Mouse (Mus musculus) embryonic facial prominence, embryonic 14.5 days (tissue): ENCODE results near the gene Dgcr2. TPM values are rescaled to one million over a fixed set of nuclear protein-coding genes. Genes with fewer than 3 reads are reported as not detected.
A peak's percentile ranks its signal among the peaks of the same experiment; 100 is the strongest.

Source experiments
- ATAC-seq: fragments of 200-750 bp; cut with Nextera tagmentation; 2 replicates; pipeline ENCODE4 v1.8.0; 2017; ENCODE audit warnings: low read depth, moderate number of reproducible peaks, moderate TSS enrichment
- DNase-seq: peaks from one replicate; pipeline ENCODE4 v3.0.0-alpha.2; 2015; ENCODE audit warnings: low spot score
- H3K27ac ChIP-seq: fragments of 300-500 bp; sonication (generic); replicated peaks from 2 replicates; pipeline ENCODE4 v1.5.1; 2014; ENCODE audit warnings: low read depth, mild to moderate bottlenecking, low read length, moderate library complexity
- H3K27me3 ChIP-seq: fragments of 300-500 bp; sonication (generic); replicated peaks from 2 replicates; pipeline ENCODE4 v1.6.1; 2014; ENCODE audit warnings: low read length; ENCODE audit not compliant: control insufficient read depth, insufficient read depth
- H3K36me3 ChIP-seq: fragments of 300-500 bp; sonication (generic); 2 replicates; pipeline ENCODE4 v1.6.1; 2014; ENCODE audit warnings: low read length, mixed read lengths; ENCODE audit not compliant: control insufficient read depth, insufficient read depth
- H3K4me1 ChIP-seq: fragments of 300-500 bp; sonication (generic); 2 replicates; pipeline ENCODE4 v1.6.1; 2014; ENCODE audit warnings: antibody characterized with exemption, low read length; ENCODE audit not compliant: control insufficient read depth, insufficient read depth
- H3K4me2 ChIP-seq: fragments of 300-500 bp; sonication (generic); 2 replicates; pipeline ENCODE4 v1.6.1; 2014; ENCODE audit warnings: low read depth, mild to moderate bottlenecking, low read length, moderate library complexity, mixed read lengths
- H3K4me3 ChIP-seq: fragments of 300-500 bp; sonication (generic); 2 replicates; pipeline ENCODE4 v1.5.1; 2014; ENCODE audit warnings: low read depth, mild to moderate bottlenecking, low read length
- H3K9ac ChIP-seq: fragments of 300-500 bp; sonication (generic); 2 replicates; pipeline ENCODE4 v1.6.1; 2014; ENCODE audit warnings: low read depth, mild to moderate bottlenecking, low read length, moderate library complexity, mixed read lengths
- H3K9me3 ChIP-seq: fragments of 300-500 bp; sonication (generic); 2 replicates; pipeline ENCODE4 v1.6.1; 2016; ENCODE audit warnings: low read length; ENCODE audit not compliant: control insufficient read depth
- WGBS: fragments of 180-500 bp; shearing (Covaris S2); extraction: QIAGEN DNeasy Blood & Tissue Kit; methylation state at CpG from one replicate; pipeline ENCODE4 v1.1.7; 2014; 5-methylcytosine and 5-hydroxymethylcytosine counted together
- polyA plus RNA-seq: library from polyadenylated mRNA; unstranded; fragments of >200 nt; fragmentation: Nextera tagmentation; extraction: Ambion mirVana; gene quantifications from 2 replicates; pipeline ENCODE4 v1.2.1, GENCODE M21; 2014

Dgcr2 gene
- polyA plus RNA-seq, 1 experiment from 2014 or later: 81.9 TPM

DNA sequence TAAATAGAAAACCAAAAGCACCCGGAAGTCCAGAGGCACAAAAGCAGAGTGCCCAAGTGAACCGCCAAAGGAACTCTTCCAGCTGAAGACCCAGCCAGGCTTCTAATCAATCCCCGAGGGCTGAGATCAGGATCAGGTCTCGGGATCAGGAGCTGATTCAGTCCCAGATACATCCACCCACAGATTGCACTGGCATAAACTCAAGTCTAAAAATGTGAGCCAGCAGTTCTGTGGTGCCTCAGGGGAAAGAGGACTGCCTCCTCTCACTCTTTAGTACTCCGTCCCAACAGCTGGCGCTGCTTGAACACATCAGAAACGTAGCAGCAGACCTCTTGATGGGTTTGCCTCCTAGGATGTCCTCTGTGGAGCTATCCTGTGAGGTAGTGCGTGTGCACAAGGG, 81.8 kb downstream of the Dgcr2 start:
- WGBS: 60% methylated on average over 8 of the region's 8 CpGs
- H3K27ac ChIP-seq: no peak overlapping the region
- H3K9ac ChIP-seq: peak overlapping the region; percentile 74; the same call in 1 of the 2 replicates
- peak; percentile 22 for DNase-seq
- peak overlapping the region; percentile 71; the same call in 1 of the 2 replicates for H3K4me2 ChIP-seq
- H3K4me1 ChIP-seq: peaks cover 9% of the 10 kb centered on the region; the same call in 1 of the 2 replicates
- no peaks in the 10 kb centered on the region for H3K27me3 ChIP-seq
- no peak for ATAC-seq
- no peaks in the 10 kb centered on the region for H3K36me3 ChIP-seq
- no peak overlapping the region for H3K4me3 ChIP-seq
- no peaks in the 10 kb centered on the region for H3K9me3 ChIP-seq

DNA sequence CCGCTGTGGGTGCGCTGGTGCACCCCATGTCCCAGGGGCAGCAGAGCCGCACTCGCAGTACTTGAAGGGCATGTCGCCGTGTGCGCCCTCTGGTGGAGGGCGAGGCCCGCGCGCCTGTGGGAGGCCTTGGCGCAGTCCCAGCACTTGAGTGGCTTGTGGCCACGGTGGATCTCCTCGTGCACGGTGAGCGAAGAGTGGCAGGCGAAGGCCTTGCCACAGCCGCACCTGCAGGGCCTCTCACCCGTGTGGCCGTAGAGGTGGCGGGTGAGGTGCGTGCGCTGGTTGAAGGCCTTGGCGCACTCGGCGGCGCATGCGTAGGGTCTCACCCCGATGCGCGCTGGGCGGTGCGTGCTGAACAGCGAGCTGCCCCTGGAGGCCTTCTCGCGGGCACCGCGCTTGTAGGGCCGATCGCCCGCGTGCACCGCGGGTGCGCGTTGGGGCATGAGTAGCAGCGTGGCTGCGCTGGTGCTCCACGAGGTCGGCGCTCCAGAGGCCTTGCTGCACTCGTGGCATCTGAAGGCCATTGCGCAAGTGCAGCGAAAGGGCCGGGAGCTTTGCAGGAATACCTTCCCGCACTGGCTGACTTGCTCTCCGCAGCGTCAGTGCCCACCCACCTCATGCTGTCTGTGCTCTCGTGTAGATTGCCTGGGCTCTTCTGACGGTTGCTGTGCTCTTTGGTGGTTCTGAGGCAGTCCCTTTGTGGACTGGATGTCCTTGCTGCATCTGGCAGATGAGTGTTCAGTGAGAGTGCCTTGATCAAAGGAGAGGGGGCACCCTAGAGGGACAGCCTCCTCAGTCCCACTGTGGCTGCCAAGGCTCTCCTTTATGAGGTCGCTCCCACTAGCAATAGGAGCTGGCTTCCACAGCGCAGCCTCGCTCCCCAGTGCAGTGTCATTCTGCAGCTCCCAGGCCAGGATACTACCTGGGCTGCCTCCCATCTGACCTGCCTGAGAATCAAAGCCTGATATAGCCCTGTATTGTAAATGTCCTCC, 82.7 kb downstream of the Dgcr2 start:
- peak overlapping the region; percentile 71 for H3K4me2 ChIP-seq
- DNase-seq: peak; percentile 91
- H3K27me3 ChIP-seq: no peaks in the 10 kb centered on the region
- 3% methylated on average over 39 of the region's 63 CpGs for WGBS
- no peaks in the 10 kb centered on the region for H3K36me3 ChIP-seq
- peaks cover 12% of the 10 kb centered on the region; the same call in 1 of the 2 replicates for H3K4me1 ChIP-seq
- peak overlapping the region; percentile 74 for H3K9ac ChIP-seq
- H3K4me3 ChIP-seq: peak overlapping the region; percentile 49
- peak overlapping the region; percentile 69 for H3K27ac ChIP-seq
- ATAC-seq: peak; percentile 90
- H3K9me3 ChIP-seq: no peaks in the 10 kb centered on the region

DNA sequence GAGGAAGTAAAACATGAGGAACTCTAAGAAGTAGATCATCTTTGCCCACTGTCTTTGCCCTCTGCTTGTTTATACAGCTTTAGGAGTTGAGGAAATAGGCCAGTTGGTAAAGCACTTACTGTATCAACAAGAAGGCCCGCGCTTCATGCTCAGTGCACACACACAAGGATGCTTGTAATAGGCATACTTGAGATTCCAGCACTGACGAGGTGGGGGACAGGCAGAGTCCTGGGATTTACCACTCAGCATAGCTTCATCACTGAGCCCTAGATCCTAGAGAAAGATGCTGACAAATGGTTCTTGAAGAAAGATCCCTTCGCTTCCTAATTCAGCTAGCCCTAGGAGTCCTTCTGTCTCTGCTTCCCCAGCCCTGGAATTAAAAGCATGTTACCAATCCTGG, 85.2 kb downstream of the Dgcr2 start:
- WGBS: 33% methylated on average over 4 of the region's 4 CpGs
- Histone ChIP-seq H3K9me3 (no peaks in the 10 kb centered on the region), H3K4me2 (no peak overlapping the region), H3K27me3 (no peaks in the 10 kb centered on the region), H3K4me3 (no peak overlapping the region), H3K36me3 (0 out of 2 replicates have a peak, but pooled peaks cover 5% of the 10 kb centered on the region), H3K27ac (no peak overlapping the region), H3K9ac (no peak overlapping the region), H3K4me1 (peaks cover 34% of the 10 kb centered on the region)
- ATAC-seq (no peak), DNase-seq (peak; percentile 13)

DNA sequence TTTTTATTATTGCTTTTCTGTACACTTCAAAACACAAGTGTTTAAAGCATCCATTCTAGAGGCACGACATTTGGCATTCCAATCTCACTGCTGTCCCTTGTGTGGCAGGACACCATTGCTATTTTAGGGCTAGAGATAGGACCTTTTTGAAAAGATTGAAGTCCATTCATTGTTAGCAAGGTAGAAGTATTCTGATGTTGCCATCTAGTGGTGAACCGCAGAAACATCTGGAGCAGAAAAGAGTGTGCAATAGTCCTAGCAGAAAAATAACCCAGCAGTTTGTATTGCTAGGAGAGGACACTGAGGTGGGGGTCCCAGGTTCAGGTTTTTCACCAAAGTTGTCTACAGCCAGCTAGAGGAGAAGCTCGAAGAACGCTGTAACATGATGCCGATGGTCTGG, 86.2 kb downstream of the Dgcr2 start:
- H3K4me3 ChIP-seq: no peak overlapping the region
- no peaks in the 10 kb centered on the region for H3K9me3 ChIP-seq
- no peak overlapping the region for H3K9ac ChIP-seq
- no peak overlapping the region for H3K27ac ChIP-seq
- H3K36me3 ChIP-seq: peaks cover 15% of the 10 kb centered on the region
- peak; percentile 81 for DNase-seq
- ATAC-seq: no peak
- no peaks in the 10 kb centered on the region for H3K27me3 ChIP-seq
- peaks cover 45% of the 10 kb centered on the region for H3K4me1 ChIP-seq
- 7% methylated on average over 5 of the region's 5 CpGs for WGBS
- no peak overlapping the region for H3K4me2 ChIP-seq

DNA sequence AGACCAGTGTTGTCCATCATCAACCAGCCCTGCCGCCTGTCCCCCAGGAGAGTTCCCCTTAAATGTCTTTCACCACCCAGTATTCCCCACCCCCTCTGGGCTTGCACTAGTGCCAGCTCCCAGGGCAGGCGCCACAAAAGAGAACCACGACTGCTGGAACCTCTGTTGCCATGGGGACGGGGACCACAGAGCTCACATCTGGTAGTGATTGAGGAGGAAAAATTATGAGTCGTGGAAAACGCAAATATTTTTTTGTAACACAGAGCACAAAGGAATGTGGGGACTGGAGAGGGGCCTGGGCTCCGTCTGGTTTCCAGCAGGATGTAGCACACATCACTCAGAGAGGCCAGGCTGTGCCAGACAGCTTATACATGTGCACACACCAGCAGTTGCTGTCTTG, 88.7 kb downstream of the Dgcr2 start:
- 9% methylated on average over 7 of the region's 7 CpGs for WGBS
- peak; percentile 78 for ATAC-seq

DNA sequence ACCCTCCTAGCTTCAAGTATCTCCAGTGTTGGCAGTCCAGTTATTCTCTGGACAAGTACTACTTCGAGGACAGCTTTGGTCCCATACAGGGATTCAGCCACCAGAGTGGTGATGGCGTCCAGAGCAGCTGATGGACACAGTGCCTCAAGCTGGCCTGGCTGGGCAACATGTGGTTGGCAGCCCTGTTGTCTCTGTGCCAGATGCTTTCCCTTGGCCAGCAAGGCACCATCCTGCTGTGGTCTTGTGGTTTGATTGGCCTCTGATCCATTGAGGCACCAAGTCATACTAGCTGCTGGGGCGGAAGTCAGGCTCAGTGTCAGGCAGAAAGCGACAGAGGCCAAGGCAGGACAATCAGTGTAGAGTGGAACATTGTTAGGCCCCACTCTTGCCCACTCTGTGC, 89.2 kb downstream of the Dgcr2 start:
- WGBS: 69% methylated on average over 4 of the region's 4 CpGs
- Histone ChIP-seq H3K4me3 (no peak overlapping the region), H3K27me3 (peaks cover 7% of the 10 kb centered on the region), H3K4me1 (peaks cover 66% of the 10 kb centered on the region), H3K9me3 (no peaks in the 10 kb centered on the region), H3K27ac (peak overlapping the region; percentile 96), H3K9ac (no peak overlapping the region), H3K4me2 (peak overlapping the region; percentile 18), H3K36me3 (peaks cover 31% of the 10 kb centered on the region)
- DNase-seq: peak; percentile 36
- ATAC-seq: no peak

More for the DNA sequence above, 88.7 kb downstream of the Dgcr2 start:
- no peak overlapping the region for H3K9ac ChIP-seq
- peaks cover 60% of the 10 kb centered on the region for H3K4me1 ChIP-seq
- peaks cover 26% of the 10 kb centered on the region for H3K36me3 ChIP-seq
- peaks cover 6% of the 10 kb centered on the region; the same call in 1 of the 2 replicates for H3K27me3 ChIP-seq
- no peak overlapping the region for H3K4me3 ChIP-seq
- H3K4me2 ChIP-seq: peak overlapping the region; percentile 18
- DNase-seq: peak; percentile 95
- peak overlapping the region; percentile 96 for H3K27ac ChIP-seq
- no peaks in the 10 kb centered on the region for H3K9me3 ChIP-seq

DNA sequence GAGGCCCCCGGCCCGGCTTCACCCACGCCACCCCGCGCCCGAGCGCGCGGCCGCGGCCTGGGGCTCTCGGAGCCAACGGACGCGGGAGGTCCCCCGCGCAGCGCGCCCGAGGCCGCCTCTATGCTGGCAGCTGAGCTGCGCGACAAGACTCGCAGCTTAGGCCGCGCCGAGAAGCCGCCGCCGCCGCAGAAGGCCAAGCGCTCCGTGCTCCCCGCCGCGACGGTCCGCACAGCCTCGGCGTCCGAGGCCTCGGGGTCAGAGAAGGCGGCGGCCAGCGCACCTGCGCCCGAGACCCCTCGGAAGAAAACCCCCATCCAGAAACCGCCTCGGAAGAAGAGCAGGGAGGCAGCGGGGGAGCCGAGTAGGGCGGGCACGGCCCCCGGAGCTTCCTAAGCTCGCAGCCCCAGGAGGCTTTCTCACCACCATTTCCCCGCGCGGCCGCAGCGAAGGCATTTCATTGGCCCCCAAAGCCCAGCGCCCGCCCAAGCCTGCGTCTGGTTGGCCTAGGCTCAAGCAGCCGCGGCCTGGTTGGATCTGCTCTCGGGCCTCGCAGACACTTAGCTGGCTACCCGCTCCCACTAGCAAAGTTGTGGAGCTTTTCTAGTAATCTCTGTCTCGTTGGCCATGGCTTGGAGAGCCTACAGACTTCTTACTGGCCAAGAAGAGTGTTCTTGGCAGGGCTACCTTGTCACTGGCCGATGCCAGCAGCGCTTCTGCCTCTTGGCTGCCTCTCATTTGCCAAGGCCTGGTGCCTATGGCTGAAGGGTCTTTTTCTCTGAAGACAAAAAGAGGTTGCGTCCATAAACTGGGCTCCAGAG, 91.0 kb downstream of the Dgcr2 start:
- H3K27ac ChIP-seq: peak overlapping the region; percentile 90
- H3K4me2 ChIP-seq: peak overlapping the region; percentile 77
- H3K36me3 ChIP-seq: peaks cover 47% of the 10 kb centered on the region
- H3K27me3 ChIP-seq: peaks cover 24% of the 10 kb centered on the region
- H3K9ac ChIP-seq: peak overlapping the region; percentile 74
- ATAC-seq (peak; percentile 76), DNase-seq (peak; percentile 96)
- WGBS: 4% methylated on average over 29 of the region's 73 CpGs
- H3K9me3 ChIP-seq: no peaks in the 10 kb centered on the region
- peaks cover 83% of the 10 kb centered on the region for H3K4me1 ChIP-seq
- H3K4me3 ChIP-seq: peak overlapping the region; percentile 38

DNA sequence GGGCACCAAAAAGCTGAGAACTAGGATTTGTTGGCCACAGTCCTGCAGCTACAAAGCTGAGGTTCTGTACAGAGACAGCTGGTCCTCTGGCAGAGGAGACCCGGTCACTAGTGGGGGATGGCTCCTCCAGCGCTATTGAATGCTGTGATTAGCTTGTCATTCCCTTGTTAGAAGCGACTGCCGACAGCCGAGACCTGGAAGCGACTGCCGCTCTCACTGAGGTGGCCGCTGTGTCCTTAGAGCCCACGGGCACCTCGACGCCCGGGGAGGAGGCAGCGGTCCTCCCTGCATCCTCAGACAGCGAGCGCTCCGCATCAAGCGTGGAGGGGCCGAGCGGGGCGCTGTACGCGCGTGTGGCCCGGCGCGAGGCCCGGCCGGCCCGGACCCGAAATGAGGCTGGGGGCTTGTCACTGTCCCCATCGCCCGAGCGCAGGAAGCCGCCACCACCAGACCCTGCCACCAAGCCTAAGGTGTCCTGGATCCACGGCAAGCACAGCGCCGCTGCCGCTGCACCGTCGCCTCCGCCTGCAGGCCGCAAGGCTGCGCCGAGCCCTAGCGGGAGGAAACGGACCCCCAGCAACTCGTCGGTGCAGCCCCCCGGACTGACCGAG, 91.7 kb downstream of the Dgcr2 start:
- Histone ChIP-seq H3K9me3 (no peaks in the 10 kb centered on the region), H3K4me3 (peak overlapping the region; percentile 38), H3K4me1 (peaks cover 90% of the 10 kb centered on the region), H3K36me3 (peaks cover 47% of the 10 kb centered on the region), H3K4me2 (peak overlapping the region; percentile 77), H3K27me3 (peaks cover 32% of the 10 kb centered on the region), H3K27ac (peak overlapping the region; percentile 90), H3K9ac (peak overlapping the region; percentile 74)
- WGBS: 5% methylated on average over 31 of the region's 50 CpGs
- ATAC-seq (no peak), DNase-seq (peak; percentile 10)
